Mouse (Mus musculus) stomach, postnatal 0 days (tissue): ENCODE measurements around the gene Pax7.

Source experiments
- CTCF ChIP-seq: IDR thresholded peaks from 2 replicates; pipeline ENCODE4 v1.5.1; 2016; ENCODE audit warnings: antibody characterized with exemption, low read depth, mild to moderate bottlenecking, moderate library complexity
- EP300 ChIP-seq: optimal IDR thresholded peaks from 2 replicates; pipeline ENCODE3; 2016; ENCODE audit warnings: antibody characterized with exemption

- TF ChIP-seq EP300 (no peak), CTCF (no peak)
Measured at GRCm38 (mm10) chr4:139804896-139805295, 28.4 kb downstream of the Pax7 start.
